ENCODE assay signal across 15 mouse cellular contexts in the genomic region with DNA sequence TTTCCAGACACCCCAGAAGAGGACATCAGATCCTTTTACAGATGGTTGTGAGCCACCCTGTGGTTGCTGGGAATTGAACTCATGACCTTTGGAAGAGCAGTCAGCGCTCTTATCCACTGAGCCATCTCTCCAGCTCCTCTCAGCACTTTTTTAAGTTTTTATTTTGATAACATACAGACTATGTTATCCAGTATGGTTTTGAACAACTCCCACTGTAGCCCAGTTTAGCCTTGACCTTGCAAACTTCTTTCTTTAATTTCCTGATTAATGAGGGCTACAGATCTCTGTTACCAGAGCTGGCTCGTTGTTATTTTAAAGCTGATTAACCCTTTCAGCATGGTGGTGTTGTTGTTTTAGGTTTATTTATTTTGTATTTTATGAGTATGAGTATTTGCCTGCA.
"Had no signal": no experiment of that assay in that cellular context is flagged by ENCODE, and none has a peak within 500 bp of the region (broad histone marks: within the 10 kb centered on the region; RNA-seq: fewer than 3 reads in every experiment).

No protein-coding gene starts in this region.

- DNase-seq: liver, postnatal 0 days; lung, adult 2 months; lung, postnatal 14 days; lung, postnatal 36 days; right cerebral cortex, postnatal 14 days; thymus, adult 18-20 months; thymus, postnatal 14 days; thymus, postnatal 36 days had no signal

- ATAC-seq: liver, postnatal 0 days; midbrain, embryonic 13.5 days; midbrain, embryonic 15.5 days had no signal

- H3K9me3 ChIP-seq: lung, embryonic 15.5 days; megakaryocyte, embryonic 14.5 days; midbrain, embryonic 13.5 days; midbrain, embryonic 15.5 days; neural tube, embryonic 12.5 days had no signal

- H3K27me3 ChIP-seq: lung, embryonic 15.5 days; megakaryocyte, embryonic 14.5 days; midbrain, embryonic 13.5 days; midbrain, embryonic 15.5 days; neural tube, embryonic 12.5 days had no signal

- H3K4me2 ChIP-seq: lung, embryonic 15.5 days; midbrain, embryonic 11.5 days; midbrain, embryonic 13.5 days; midbrain, embryonic 15.5 days; neural tube, embryonic 12.5 days had no signal

- H3K4me3 ChIP-seq: lung, embryonic 15.5 days; megakaryocyte, embryonic 14.5 days; midbrain, embryonic 13.5 days; midbrain, embryonic 15.5 days; neural tube, embryonic 12.5 days had no signal

- H3K27ac ChIP-seq: lung, embryonic 15.5 days; macrophage; midbrain, embryonic 13.5 days; midbrain, embryonic 15.5 days; neural tube, embryonic 12.5 days had no signal

- H3K4me1 ChIP-seq: midbrain, embryonic 13.5 days; midbrain, embryonic 15.5 days; neural tube, embryonic 12.5 days had no signal

- H3K9ac ChIP-seq: liver, postnatal 0 days; lung, embryonic 15.5 days; midbrain, embryonic 13.5 days; midbrain, embryonic 15.5 days; neural tube, embryonic 12.5 days had no signal

- H3K36me3 ChIP-seq: lung, embryonic 15.5 days; midbrain, embryonic 13.5 days; midbrain, embryonic 15.5 days; neural tube, embryonic 12.5 days had no signal
